Mouse (Mus musculus): ENCODE measurements around the gene Prc1. TPM values are rescaled to one million over a fixed set of nuclear protein-coding genes. Genes with fewer than 3 reads are reported as not detected.

Prc1 gene
- polyA plus RNA-seq, 1 experiment from 2014 or later: 53.8 TPM

DNA sequence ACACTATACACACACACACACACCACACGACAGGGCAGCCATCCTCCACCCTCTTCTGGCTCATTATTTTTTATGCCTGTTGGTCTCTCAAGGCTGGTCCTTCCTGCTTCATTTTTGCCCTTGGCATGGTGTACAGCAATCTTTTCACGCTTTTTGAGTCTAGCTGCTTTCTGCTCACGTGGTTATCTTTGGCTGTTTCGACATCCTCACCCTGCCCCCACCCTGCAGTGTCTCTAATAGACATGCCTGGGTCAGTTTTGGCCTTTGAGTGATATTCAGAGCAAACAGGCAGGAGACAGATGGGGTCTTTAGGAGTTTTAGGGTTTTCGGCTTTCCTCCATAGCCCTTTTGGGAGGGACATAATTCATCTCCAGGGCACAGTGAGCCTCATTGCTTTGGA is 52.6 kb downstream of the Prc1 start:
- no peak overlapping the region for H3K4me3 ChIP-seq (replicated peaks; ENCODE audit: low read depth, low read length)
- ATAC-seq (replicated peaks; ENCODE audit: low FRiP score, low read depth) (no peak), DNase-seq (ENCODE audit: low spot score) (no peak)
- peak overlapping the region; percentile 77 for H3K27ac ChIP-seq
- H3K9ac ChIP-seq (ENCODE audit: low read depth, low read length): no peak overlapping the region
- WGBS: 69% methylated on average over 5 of the region's 5 CpGs
- H3K4me1 ChIP-seq (replicated peaks; ENCODE audit: insufficient read depth, low read length): peaks cover 19% of the 10 kb centered on the region
- no peaks in the 10 kb centered on the region for H3K9me3 ChIP-seq (replicated peaks; ENCODE audit: low read length)
- no peak overlapping the region for H3K4me2 ChIP-seq (ENCODE audit: low read length)
- no peak for TF ChIP-seq CTCF (IDR thresholded peaks at IDR 0.05; ENCODE audit: low read depth)
- H3K36me3 ChIP-seq (ENCODE audit: insufficient read depth, low read length): peaks cover 14% of the 10 kb centered on the region
- no peaks in the 10 kb centered on the region for H3K27me3 ChIP-seq (ENCODE audit: insufficient read depth, low read length)

DNA sequence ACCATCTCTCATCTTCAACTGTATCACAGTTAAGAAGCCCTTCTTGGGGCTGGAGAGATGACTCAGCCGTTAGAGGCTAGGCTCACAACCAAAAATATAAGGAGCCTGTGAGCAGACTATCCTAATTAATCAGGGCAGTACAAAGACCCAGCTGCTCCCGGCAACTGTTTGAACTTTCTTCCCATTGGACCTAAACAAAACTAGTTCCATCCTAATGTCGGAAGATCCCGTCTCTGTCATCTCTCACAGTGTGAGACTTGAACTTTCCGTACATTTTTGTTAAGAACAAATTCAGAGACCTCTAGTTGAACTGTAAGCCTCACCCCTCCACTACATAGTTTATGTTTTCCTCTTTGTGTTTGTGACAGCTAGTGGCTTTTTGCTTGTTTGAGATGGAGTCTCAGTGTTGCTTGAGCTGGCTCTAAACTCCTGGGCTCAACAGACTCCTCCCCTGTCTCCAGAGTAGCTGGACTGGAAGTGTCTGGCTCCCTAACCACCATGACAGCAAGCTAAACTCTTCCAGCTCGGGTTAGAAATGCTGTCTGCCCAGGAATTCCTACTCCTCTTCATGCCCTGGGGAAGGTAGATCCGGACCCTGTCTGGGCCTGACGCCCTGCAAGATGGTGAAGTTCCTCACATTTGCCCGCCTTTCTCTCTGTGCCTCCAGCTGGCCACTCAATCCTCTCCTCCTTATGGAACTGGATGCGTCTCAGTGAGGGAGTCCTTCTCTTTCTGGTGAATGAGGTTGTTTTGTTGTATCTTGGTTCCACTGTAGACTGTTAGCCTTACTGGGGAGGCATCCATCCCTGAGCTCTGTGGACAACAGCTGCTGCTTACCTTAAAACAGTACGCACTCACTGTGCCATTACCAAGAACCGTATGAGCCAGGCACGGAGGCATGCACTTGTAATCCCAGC is 53.7 kb downstream of the Prc1 start:
- Histone ChIP-seq H3K4me2 (ENCODE audit: low read length) (no peak overlapping the region), H3K36me3 (ENCODE audit: insufficient read depth, low read length) (peaks cover 20% of the 10 kb centered on the region), H3K4me1 (replicated peaks; ENCODE audit: insufficient read depth, low read length) (peaks cover 15% of the 10 kb centered on the region), H3K27ac (peak overlapping the region; percentile 77), H3K9ac (ENCODE audit: low read depth, low read length) (no peak overlapping the region), H3K9me3 (replicated peaks; ENCODE audit: low read length) (no peaks in the 10 kb centered on the region), H3K4me3 (replicated peaks; ENCODE audit: low read depth, low read length) (no peak overlapping the region), H3K27me3 (ENCODE audit: insufficient read depth, low read length) (no peaks in the 10 kb centered on the region)
- ATAC-seq (replicated peaks; ENCODE audit: low FRiP score, low read depth) (peak; percentile 47; the same call in 1 of the 2 replicates), DNase-seq (ENCODE audit: low spot score) (peak; percentile 84)
- no peak for TF ChIP-seq CTCF (IDR thresholded peaks at IDR 0.05; ENCODE audit: low read depth)
- 53% methylated on average over 13 of the region's 13 CpGs for WGBS

DNA sequence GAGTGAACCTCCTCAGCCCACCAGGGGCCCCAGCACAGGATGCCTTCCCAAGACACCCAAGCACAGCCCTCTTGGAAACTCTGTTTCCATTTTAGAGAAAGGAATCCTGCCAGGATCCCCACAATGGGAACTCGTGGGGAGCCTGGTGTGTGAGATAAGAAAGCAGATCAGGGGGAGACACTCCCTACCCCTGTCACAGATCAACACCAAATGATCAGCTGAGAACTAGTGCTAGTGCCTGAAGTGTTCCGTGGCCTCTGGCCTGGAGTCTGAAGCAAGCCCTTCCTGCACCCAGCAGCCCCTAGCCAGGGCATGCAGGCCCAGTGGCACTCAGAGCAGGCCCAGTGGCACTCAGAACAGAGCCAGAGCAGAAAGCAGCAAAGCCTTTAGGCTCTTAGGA is 56.6 kb downstream of the Prc1 start:
- no peak for DNase-seq (ENCODE audit: low spot score)
- 82% methylated on average over 2 of the region's 2 CpGs for WGBS

DNA sequence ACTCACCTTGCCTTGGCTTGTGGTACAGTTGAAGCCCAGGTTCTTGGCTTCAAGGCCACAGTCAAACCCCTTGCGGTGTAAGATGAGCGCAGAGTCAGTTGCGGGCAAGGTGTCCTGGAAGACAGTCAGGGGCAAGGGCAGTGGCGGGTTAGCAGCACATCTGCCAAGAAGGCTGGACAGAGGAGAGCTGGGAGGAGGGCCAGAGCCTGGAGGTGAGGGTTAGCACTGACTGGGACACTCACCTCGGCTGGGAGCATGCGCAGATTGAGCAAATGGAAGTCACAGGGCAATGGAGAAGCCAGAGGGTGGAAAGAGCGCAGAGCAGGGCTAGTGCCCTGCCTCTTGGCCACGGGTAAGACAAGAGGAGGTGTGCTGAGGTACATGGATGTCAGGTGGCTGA is 58.7 kb downstream of the Prc1 start:
- Histone ChIP-seq H3K4me1 (replicated peaks; ENCODE audit: insufficient read depth, low read length) (no peaks in the 10 kb centered on the region), H3K9me3 (replicated peaks; ENCODE audit: low read length) (no peaks in the 10 kb centered on the region), H3K4me3 (replicated peaks; ENCODE audit: low read depth, low read length) (no peak overlapping the region), H3K9ac (ENCODE audit: low read depth, low read length) (no peak overlapping the region), H3K27me3 (ENCODE audit: insufficient read depth, low read length) (no peaks in the 10 kb centered on the region), H3K4me2 (ENCODE audit: low read length) (no peak overlapping the region), H3K36me3 (ENCODE audit: insufficient read depth, low read length) (peaks cover 44% of the 10 kb centered on the region), H3K27ac (no peak overlapping the region)
- DNase-seq (ENCODE audit: low spot score): no peak
- ATAC-seq (replicated peaks; ENCODE audit: low FRiP score, low read depth): no peak
- 94% methylated on average over 8 of the region's 8 CpGs for WGBS
- TF ChIP-seq CTCF (IDR thresholded peaks at IDR 0.05; ENCODE audit: low read depth): no peak

More for the DNA sequence above, 56.6 kb downstream of the Prc1 start:
- Histone ChIP-seq H3K4me1 (replicated peaks; ENCODE audit: insufficient read depth, low read length) (peaks cover 8% of the 10 kb centered on the region; the same call in 1 of the 2 replicates), H3K4me2 (ENCODE audit: low read length) (no peak overlapping the region), H3K9ac (ENCODE audit: low read depth, low read length) (no peak overlapping the region), H3K9me3 (replicated peaks; ENCODE audit: low read length) (no peaks in the 10 kb centered on the region), H3K27me3 (ENCODE audit: insufficient read depth, low read length) (no peaks in the 10 kb centered on the region), H3K27ac (no peak overlapping the region), H3K36me3 (ENCODE audit: insufficient read depth, low read length) (peaks cover 28% of the 10 kb centered on the region), H3K4me3 (replicated peaks; ENCODE audit: low read depth, low read length) (no peak overlapping the region)
- TF ChIP-seq CTCF (IDR thresholded peaks at IDR 0.05; ENCODE audit: low read depth): no peak
- no peak for ATAC-seq (replicated peaks; ENCODE audit: low FRiP score, low read depth)

DNA sequence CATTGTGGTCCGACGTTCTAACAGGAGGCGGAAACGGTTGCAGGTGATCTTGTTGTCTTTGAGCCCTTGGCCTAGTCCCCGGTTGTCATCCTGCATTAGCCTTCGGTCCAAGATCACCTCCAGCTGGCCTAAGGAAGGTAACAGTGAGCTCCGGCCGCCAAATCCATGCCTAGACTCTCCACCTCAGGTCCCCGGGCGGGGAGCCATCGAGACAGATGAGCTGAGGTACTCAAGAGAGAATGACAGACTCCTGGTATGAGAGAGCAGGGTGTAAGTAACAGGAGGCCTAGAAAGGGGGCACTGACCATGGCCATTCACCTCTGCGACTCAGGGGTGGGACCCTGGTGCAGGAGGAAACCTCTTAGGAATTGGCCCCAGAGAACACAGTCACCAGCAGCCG is 62.1 kb downstream of the Prc1 start:
- H3K36me3 ChIP-seq (ENCODE audit: insufficient read depth, low read length): peaks cover 60% of the 10 kb centered on the region
- no peak for ATAC-seq (replicated peaks; ENCODE audit: low FRiP score, low read depth)
- WGBS: 87% methylated on average over 13 of the region's 13 CpGs

DNA sequence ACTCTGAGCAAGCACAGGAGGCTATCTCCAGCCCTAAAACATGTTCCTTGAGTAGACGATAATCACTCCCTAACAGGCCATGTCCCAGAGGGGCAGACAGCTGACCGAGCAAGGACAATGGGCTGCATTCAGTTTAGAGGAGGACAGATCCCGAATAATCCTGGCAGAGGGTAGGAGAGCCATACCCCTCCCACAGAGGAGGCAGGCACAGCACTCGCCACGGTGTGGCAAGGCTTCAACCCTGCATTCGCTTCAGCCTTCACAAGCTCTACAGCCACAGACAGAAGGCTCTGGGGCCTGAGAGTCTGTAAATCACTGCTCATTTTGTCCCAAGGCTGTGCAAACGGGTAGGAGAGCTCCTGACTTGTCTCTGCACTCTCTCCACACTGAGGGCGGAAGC is 62.9 kb downstream of the Prc1 start:
- H3K27ac ChIP-seq: no peak overlapping the region
- WGBS: 59% methylated on average over 8 of the region's 8 CpGs
- no peak for TF ChIP-seq CTCF (IDR thresholded peaks at IDR 0.05; ENCODE audit: low read depth)
- no peaks in the 10 kb centered on the region for H3K4me1 ChIP-seq (replicated peaks; ENCODE audit: insufficient read depth, low read length)
- peaks cover 62% of the 10 kb centered on the region for H3K36me3 ChIP-seq (ENCODE audit: insufficient read depth, low read length)
- DNase-seq (ENCODE audit: low spot score) (no peak), ATAC-seq (replicated peaks; ENCODE audit: low FRiP score, low read depth) (no peak)
- H3K4me2 ChIP-seq (ENCODE audit: low read length): no peak overlapping the region
- H3K4me3 ChIP-seq (replicated peaks; ENCODE audit: low read depth, low read length): no peak overlapping the region
- no peaks in the 10 kb centered on the region for H3K9me3 ChIP-seq (replicated peaks; ENCODE audit: low read length)
- H3K27me3 ChIP-seq (ENCODE audit: insufficient read depth, low read length): no peaks in the 10 kb centered on the region
- H3K9ac ChIP-seq (ENCODE audit: low read depth, low read length): no peak overlapping the region

More for the DNA sequence above, 62.1 kb downstream of the Prc1 start:
- Histone ChIP-seq H3K4me3 (replicated peaks; ENCODE audit: low read depth, low read length) (no peak overlapping the region), H3K9me3 (replicated peaks; ENCODE audit: low read length) (no peaks in the 10 kb centered on the region), H3K27me3 (ENCODE audit: insufficient read depth, low read length) (no peaks in the 10 kb centered on the region), H3K27ac (no peak overlapping the region), H3K4me2 (ENCODE audit: low read length) (no peak overlapping the region), H3K4me1 (replicated peaks; ENCODE audit: insufficient read depth, low read length) (no peaks in the 10 kb centered on the region), H3K9ac (ENCODE audit: low read depth, low read length) (no peak overlapping the region)
- DNase-seq (ENCODE audit: low spot score): no peak
- no peak for TF ChIP-seq CTCF (IDR thresholded peaks at IDR 0.05; ENCODE audit: low read depth)

All from kidney, postnatal 0 days (tissue).